Mouse (Mus musculus) liver, adult 2 months (tissue): Measurements from ENCODE around the gene Prpsap1. TPM values are rescaled to one million over a fixed set of nuclear protein-coding genes. Genes with fewer than 3 reads are reported as not detected.

Source experiments
- DNase-seq: peaks from one replicate; pipeline ENCODE4 v3.0.0-alpha.2; 2011; ENCODE audit warnings: low read depth, low spot score; ENCODE audit errors: extremely low read depth
- H3K27ac ChIP-seq: fragments of 200-500 bp; replicated peaks from 2 replicates; pipeline ENCODE4 v1.5.1; 2012; ENCODE audit warnings: low read depth, mild to moderate bottlenecking, control low read depth, inconsistent platforms, low read length; ENCODE audit not compliant: insufficient read depth
- H3K27me3 ChIP-seq: fragments of 200-500 bp; 2 replicates; pipeline ENCODE4 v1.6.1; 2012; ENCODE audit warnings: mild to moderate bottlenecking, moderate library complexity, low read length, inconsistent platforms; ENCODE audit not compliant: control insufficient read depth, insufficient read depth
- H3K36me3 ChIP-seq: fragments of 200-500 bp; 2 replicates; pipeline ENCODE4 v1.6.1; 2012; ENCODE audit warnings: low read length, inconsistent platforms; ENCODE audit not compliant: control insufficient read depth, insufficient read depth
- H3K4me1 ChIP-seq: fragments of 200-500 bp; 2 replicates; pipeline ENCODE4 v1.6.1; 2011; ENCODE audit warnings: low read length; ENCODE audit not compliant: control insufficient read depth, insufficient read depth
- H3K4me3 ChIP-seq: fragments of 200-500 bp; 2 replicates; pipeline ENCODE4 v1.5.1; 2011; ENCODE audit warnings: low read depth, mild to moderate bottlenecking, control low read depth, low read length, moderate library complexity; ENCODE audit not compliant: insufficient read depth
- H3K79me2 ChIP-seq: fragments of 200-500 bp; 2 replicates; pipeline ENCODE4 v1.6.1; 2012; ENCODE audit warnings: inconsistent platforms, mild to moderate bottlenecking, low read length, moderate library complexity; ENCODE audit not compliant: control insufficient read depth, insufficient read depth
- H3K9ac ChIP-seq: fragments of 200-500 bp; 2 replicates; pipeline ENCODE4 v1.6.1; 2012; ENCODE audit warnings: low read depth, mild to moderate bottlenecking, control low read depth, inconsistent platforms, low read length
- CTCF ChIP-seq: fragments of 200-500 bp; IDR thresholded peaks from 2 replicates; pipeline ENCODE4 v1.5.1; 2011; ENCODE audit warnings: low read depth, low read length, control low read depth
- POLR2A ChIP-seq: fragments of 200-500 bp; IDR thresholded peaks from 2 replicates; pipeline ENCODE4 v1.6.1; 2011; ENCODE audit warnings: low read length, control low read depth; ENCODE audit not compliant: insufficient read depth; ENCODE audit errors: extremely low read depth
- WGBS: fragments of 180-500 bp; shearing (Covaris S2); methylation state at CpG from one replicate; pipeline ENCODE4 v1.1.7; 2018; 5-methylcytosine and 5-hydroxymethylcytosine counted together
- polyA plus RNA-seq: library from polyadenylated mRNA; depleted of rRNA; stranded (reverse); fragments of >200 nt; gene quantifications from 2 replicates; pipeline ENCODE4 v1.2.3, GENCODE M21; 2012
- total RNA-seq: library from RNA; depleted of rRNA; stranded (reverse); fragments of >200 nt; gene quantifications from 2 replicates; pipeline ENCODE4 v1.2.3, GENCODE M21; 2014

Gene Prpsap1
- total and polyA plus RNA-seq, 2 experiments, result 37.7 to 72.8 TPM

- Histone ChIP-seq H3K4me1 (peaks cover 6% of the 10 kb centered on the region; the same call in 1 of the 2 replicates), H3K36me3 (peaks cover 3% of the 10 kb centered on the region; the same call in 1 of the 2 replicates), H3K27me3 (no peaks in the 10 kb centered on the region), H3K27ac (peak overlapping the region; percentile 65), H3K79me2 (no peaks in the 10 kb centered on the region), H3K4me3 (no peak overlapping the region), H3K9ac (no peak overlapping the region)
- 86% methylated on average over 11 of the region's 11 CpGs for WGBS
- TF ChIP-seq POLR2A (no peak), CTCF (no peak)
- no peak for DNase-seq
Measured at GRCm38 (mm10) chr11:116437541-116437940, 56.5 kb downstream of the Prpsap1 start.

DNA sequence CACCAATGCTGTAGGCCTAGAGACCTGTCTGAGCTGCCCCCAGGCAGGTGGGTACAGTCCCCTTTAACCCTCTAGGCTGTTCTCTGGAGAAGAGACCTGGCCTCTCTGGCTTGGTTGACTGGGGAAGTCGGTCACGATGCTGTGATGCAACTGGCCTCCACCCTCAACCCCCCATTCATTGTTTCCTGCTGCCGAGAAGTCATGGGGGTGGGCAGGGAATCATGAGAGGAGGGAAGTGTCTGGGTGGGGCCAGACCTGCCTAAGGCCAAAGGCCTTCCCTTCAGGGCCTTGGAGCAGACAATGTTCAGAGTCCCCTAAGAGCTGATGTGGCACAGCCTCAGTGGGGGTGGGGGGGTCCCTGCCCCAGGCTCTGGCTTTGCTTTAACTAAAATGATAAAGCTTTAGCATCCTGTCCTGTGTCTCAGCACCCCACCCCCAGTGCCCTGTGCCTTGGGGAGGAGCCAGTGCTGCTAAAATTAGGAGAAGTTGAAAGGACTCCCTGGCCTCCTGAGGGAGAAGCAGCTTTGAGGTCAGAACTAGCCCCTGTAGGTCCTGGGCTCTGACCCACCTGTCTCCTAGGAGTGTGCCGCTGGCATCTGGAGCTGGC, 57.2 kb downstream of the Prpsap1 start:
- peaks cover 3% of the 10 kb centered on the region; the same call in 1 of the 2 replicates for H3K36me3 ChIP-seq
- TF ChIP-seq CTCF (no peak), POLR2A (no peak)
- H3K27me3 ChIP-seq, result no peaks in the 10 kb centered on the region
- peak overlapping the region; percentile 65 for H3K27ac ChIP-seq
- H3K9ac ChIP-seq, result peak overlapping the region; percentile 37
- H3K4me3 ChIP-seq, result peak overlapping the region; percentile 22; the same call in 1 of the 2 replicates
- 27% methylated on average over 4 of the region's 4 CpGs for WGBS
- peak; percentile 30 for DNase-seq
- no peaks in the 10 kb centered on the region for H3K79me2 ChIP-seq
- H3K4me1 ChIP-seq, result peaks cover 6% of the 10 kb centered on the region; the same call in 1 of the 2 replicates

GRCm38 (mm10) chr11:116435992-116436724, 57.8 kb downstream of the Prpsap1 start:
- 51% methylated on average over 5 of the region's 5 CpGs for WGBS

GRCm38 (mm10) chr11:116434967-116435752, 58.8 kb downstream of the Prpsap1 start:
- H3K27me3 ChIP-seq, result no peaks in the 10 kb centered on the region
- H3K27ac ChIP-seq, result peak overlapping the region; percentile 85
- H3K9ac ChIP-seq, result peak overlapping the region; percentile 93
- H3K79me2 ChIP-seq, result no peaks in the 10 kb centered on the region
- TF ChIP-seq CTCF, result no peak
- H3K4me3 ChIP-seq, result peak overlapping the region; percentile 78
- peaks cover 3% of the 10 kb centered on the region; the same call in 1 of the 2 replicates for H3K36me3 ChIP-seq
- 36% methylated on average over 12 of the region's 12 CpGs for WGBS
- peak; percentile 66 for DNase-seq
- H3K4me1 ChIP-seq, result peaks cover 8% of the 10 kb centered on the region; the same call in 1 of the 2 replicates

More at GRCm38 (mm10) chr11:116435992-116436724, 57.8 kb downstream of the Prpsap1 start:
- Histone ChIP-seq H3K79me2 (no peaks in the 10 kb centered on the region), H3K4me1 (peaks cover 8% of the 10 kb centered on the region; the same call in 1 of the 2 replicates), H3K9ac (no peak overlapping the region), H3K4me3 (no peak overlapping the region), H3K27me3 (no peaks in the 10 kb centered on the region), H3K36me3 (peaks cover 3% of the 10 kb centered on the region; the same call in 1 of the 2 replicates), H3K27ac (peak overlapping the region; percentile 50)
- no peak for DNase-seq
- TF ChIP-seq CTCF (no peak), POLR2A (no peak)

DNA sequence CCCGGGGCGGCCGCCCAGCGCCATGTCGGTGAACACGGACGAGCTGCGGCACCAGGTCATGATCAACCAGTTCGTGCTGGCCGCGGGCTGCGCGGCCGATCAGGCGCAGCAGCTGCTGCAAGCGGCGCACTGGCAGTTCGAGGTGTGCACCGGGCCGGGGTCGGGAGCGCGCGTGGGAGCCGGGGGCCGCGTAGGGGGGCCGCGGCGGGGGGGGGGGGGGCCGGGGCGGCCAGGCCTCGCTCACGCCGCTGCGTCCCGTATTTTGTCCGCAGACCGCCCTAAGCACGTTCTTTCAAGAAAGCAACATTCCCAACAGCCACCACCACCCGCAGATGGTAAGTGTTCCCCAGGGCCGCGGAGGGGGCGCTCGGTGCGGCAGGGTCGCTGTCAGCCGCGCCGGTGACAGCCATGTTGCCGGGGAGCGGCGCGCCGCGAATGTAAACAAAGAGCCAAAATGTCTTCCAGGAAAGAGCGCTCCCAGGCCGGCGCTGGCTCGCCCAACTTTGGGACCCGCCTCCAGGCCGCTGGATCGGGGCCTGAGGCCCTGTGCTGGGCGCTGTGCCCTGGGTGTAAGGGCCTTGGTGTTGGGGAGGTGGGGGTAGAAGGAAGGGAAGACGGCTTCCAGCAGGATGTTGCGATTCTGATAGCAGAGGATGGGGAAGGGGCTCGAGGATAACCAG, 59.6 kb downstream of the Prpsap1 start:
- peak; percentile 68 for DNase-seq
- TF ChIP-seq CTCF (no peak), POLR2A (peak; percentile 7; the same call in 1 of the 2 replicates)
- peak overlapping the region; percentile 93 for H3K9ac ChIP-seq
- H3K4me3 ChIP-seq, result peak overlapping the region; percentile 78
- WGBS, result 1% methylated on average over 42 of the region's 67 CpGs
- no peaks in the 10 kb centered on the region for H3K27me3 ChIP-seq
- peaks cover 8% of the 10 kb centered on the region; the same call in 1 of the 2 replicates for H3K4me1 ChIP-seq
- peak overlapping the region; percentile 85 for H3K27ac ChIP-seq
- no peaks in the 10 kb centered on the region for H3K79me2 ChIP-seq
- peaks cover 3% of the 10 kb centered on the region; the same call in 1 of the 2 replicates for H3K36me3 ChIP-seq
